Mouse (Mus musculus) monocyte, adult 5-6 weeks (primary cell): ENCODE measurements around the gene Rnf17. TPM values are rescaled to one million over a fixed set of nuclear protein-coding genes. Genes with fewer than 3 reads are reported as not detected.

Experiments
- ATAC-seq: fragments of 153-309, 156-312 bp; replicated peaks from 2 replicates; pipeline ENCODE4 v1.8.0; 2017; ENCODE audit warnings: mild to moderate bottlenecking; ENCODE audit not compliant: low TSS enrichment, insufficient number of reproducible peaks, severe bottlenecking, poor library complexity, low FRiP score
- total RNA-seq: library from RNA; stranded (forward); fragments of 200-1000, 200-491, 200-594 nt; gene quantifications from 3 replicates; pipeline ENCODE4 v1.2.3, GENCODE M21; 2017

Rnf17 gene
- 0.64 to 2.1 TPM (median 0.67 TPM) in 3 replicates for total RNA-seq

- no peak for ATAC-seq
These were observed at the start of gene Rnf17 for GRCm38 (mm10) chr14:56402311-56403071. Rnf17 (plus strand) TSS chr14:56402581.

- no peak for ATAC-seq
These were observed 47.6 kb upstream of the Rnf17 start for GRCm38 (mm10) chr14:56354803-56355202.

GRCm38 (mm10) chr14:56355396-56355795 lies 47.0 kb upstream of the Rnf17 start:
- no peak for ATAC-seq

GRCm38 (mm10) chr14:56356196-56356595 lies 46.2 kb upstream of the Rnf17 start:
- no peak for ATAC-seq

- ATAC-seq, result no peak
These were observed 44.0 kb upstream of the Rnf17 start for GRCm38 (mm10) chr14:56358422-56358821.

- no peak for ATAC-seq
These were observed 43.2 kb upstream of the Rnf17 start for GRCm38 (mm10) chr14:56359131-56359530.

- no peak for ATAC-seq
These were observed 37.6 kb upstream of the Rnf17 start, which contains the start of gene Atp12a for GRCm38 (mm10) chr14:56364711-56365237. Atp12a (plus strand) TSS chr14:56365068.

GRCm38 (mm10) chr14:56365292-56365691 lies 37.1 kb upstream of the Rnf17 start:
- no peak for ATAC-seq

- ATAC-seq, result no peak
These were observed 35.7 kb upstream of the Rnf17 start for GRCm38 (mm10) chr14:56366712-56367111.

GRCm38 (mm10) chr14:56368834-56369233 lies 33.5 kb upstream of the Rnf17 start:
- no peak for ATAC-seq

GRCm38 (mm10) chr14:56375731-56376130 lies 26.6 kb upstream of the Rnf17 start:
- ATAC-seq, result no peak

GRCm38 (mm10) chr14:56377745-56378144 lies 24.6 kb upstream of the Rnf17 start:
- ATAC-seq, result no peak

- no peak for ATAC-seq
These were observed 23.0 kb upstream of the Rnf17 start for GRCm38 (mm10) chr14:56379336-56379735.

GRCm38 (mm10) chr14:56382366-56382765 lies 20.0 kb upstream of the Rnf17 start:
- no peak for ATAC-seq

- ATAC-seq, result no peak
These were observed 12.1 kb upstream of the Rnf17 start for GRCm38 (mm10) chr14:56390247-56390646.

GRCm38 (mm10) chr14:56393704-56394312 lies 8.6 kb upstream of the Rnf17 start:
- no peak for ATAC-seq

- no peak for ATAC-seq
These were observed 4.4 kb upstream of the Rnf17 start for GRCm38 (mm10) chr14:56398001-56398400.

GRCm38 (mm10) chr14:56403072-56403375 lies 643 bp downstream of the Rnf17 start:
- ATAC-seq, result no peak

GRCm38 (mm10) chr14:56462090-56462489 lies 59.7 kb downstream of the Rnf17 start:
- no peak for ATAC-seq

GRCm38 (mm10) chr14:56462729-56463128 lies 60.3 kb downstream of the Rnf17 start:
- ATAC-seq, result no peak
